Mouse (Mus musculus) G1E (cell line): ENCODE results near the gene Avil. TPM values are rescaled to one million over a fixed set of nuclear protein-coding genes. Genes with fewer than 3 reads are reported as not detected.

ENCODE experiments used
- ATAC-seq: 2 replicates; pipeline ENCODE4 v1.8.0; 2016; ENCODE audit warnings: mild to moderate bottlenecking; ENCODE audit not compliant: insufficient number of reproducible peaks, poor library complexity, low FRiP score, severe bottlenecking; ENCODE audit errors: extremely low read depth
- DNase-seq: peaks from one replicate; pipeline ENCODE4 v3.0.0; 2012; ENCODE audit warnings: low spot score
- H3K27me3 ChIP-seq: 2 replicates; pipeline ENCODE4 v1.6.1; 2012; ENCODE audit warnings: mild to moderate bottlenecking, low read length, inconsistent platforms; ENCODE audit not compliant: insufficient read depth
- H3K36me3 ChIP-seq: replicated peaks from 2 replicates; pipeline ENCODE3; 2012; ENCODE audit warnings: mild to moderate bottlenecking, inconsistent platforms
- H3K4me1 ChIP-seq: 2 replicates; pipeline ENCODE4 v1.6.1; 2012; ENCODE audit warnings: low read depth, low read length, inconsistent platforms, mixed read lengths; ENCODE audit not compliant: insufficient read depth
- H3K4me3 ChIP-seq: 2 replicates; pipeline ENCODE4 v1.5.1; 2012; ENCODE audit warnings: low read depth, mild to moderate bottlenecking, inconsistent platforms, low read length, moderate library complexity, mixed read lengths
- H3K9me3 ChIP-seq: replicated peaks from 2 replicates; pipeline ENCODE4 v1.6.1; 2012; ENCODE audit warnings: inconsistent platforms
- CTCF ChIP-seq: IDR thresholded peaks from 2 replicates; pipeline ENCODE4 v1.5.1; 2012; ENCODE audit warnings: low read depth, low read length, inconsistent platforms, mixed read lengths
- GATA1 ChIP-seq: IDR thresholded peaks from 2 replicates; pipeline ENCODE4 v1.6.1; 2012; ENCODE audit warnings: borderline replicate concordance, low read length, inconsistent platforms, mixed read lengths
- GATA2 ChIP-seq: IDR thresholded peaks from 2 replicates; pipeline ENCODE4 v1.6.1; 2012; ENCODE audit warnings: low read depth, low read length, inconsistent platforms, borderline replicate concordance
- POLR2AphosphoS5 ChIP-seq: IDR thresholded peaks from 2 replicates; pipeline ENCODE4 v1.6.1; 2012; ENCODE audit warnings: low read depth, low read length, inconsistent platforms; ENCODE audit not compliant: insufficient replicate concordance
- TAL1 ChIP-seq: conservative IDR thresholded peaks from 2 replicates; pipeline ENCODE4 v1.6.1; 2012; ENCODE audit warnings: low read depth, low read length, inconsistent platforms, mixed read lengths
- polyA plus RNA-seq: library from polyadenylated mRNA; stranded (reverse); fragments of >175 nt; gene quantifications from 2 replicates; pipeline ENCODE4 v1.2.3, GENCODE M21; 2012
- total RNA-seq, 2 experiments: library from RNA; stranded (forward) in 1 of 2; stranded (reverse) in 1 of 2; fragments of 200-1000 nt in 1 of 2; fragments of >200 nt in 1 of 2; fragmentation: Nextera tagmentation in 1 of 2; gene quantifications; 2 replicates each; pipeline ENCODE4 v1.2.3; 2014 to 2017

Avil gene
- total and polyA plus RNA-seq, 3 experiments = 0.05 TPM; not detected in 2

DNA sequence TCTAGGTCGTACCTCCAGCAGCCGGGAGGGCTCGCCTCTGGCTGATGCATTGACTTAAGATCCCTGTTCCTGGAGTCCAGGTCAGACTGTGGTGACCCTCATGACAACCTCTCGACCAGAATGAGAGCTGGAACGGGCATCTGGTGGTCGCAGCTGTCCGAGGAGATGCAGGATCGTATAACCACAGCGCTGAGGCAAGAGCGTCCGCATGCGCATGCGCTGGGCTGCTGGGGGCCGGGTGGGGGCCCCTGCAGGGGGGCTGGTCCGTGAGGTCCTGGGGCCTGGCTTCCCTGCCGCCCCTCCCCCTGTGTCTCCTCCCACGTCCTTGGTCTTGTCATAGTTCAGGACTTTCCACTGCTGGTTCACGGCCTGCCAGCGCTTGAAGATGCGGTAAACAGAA, 56.0 kb downstream of the Avil start:
- Histone ChIP-seq H3K27me3 (peaks cover 75% of the 10 kb centered on the region), H3K4me3 (no peak overlapping the region), H3K36me3 (peaks cover 6% of the 10 kb centered on the region), H3K9me3 (peaks cover 5% of the 10 kb centered on the region; the same call in 1 of the 2 replicates), H3K4me1 (peaks cover 26% of the 10 kb centered on the region)
- ATAC-seq (no peak), DNase-seq (no peak)
- TF ChIP-seq CTCF (no peak), GATA1 (no peak), TAL1 (no peak), POLR2AphosphoS5 (no peak), GATA2 (no peak)

DNA sequence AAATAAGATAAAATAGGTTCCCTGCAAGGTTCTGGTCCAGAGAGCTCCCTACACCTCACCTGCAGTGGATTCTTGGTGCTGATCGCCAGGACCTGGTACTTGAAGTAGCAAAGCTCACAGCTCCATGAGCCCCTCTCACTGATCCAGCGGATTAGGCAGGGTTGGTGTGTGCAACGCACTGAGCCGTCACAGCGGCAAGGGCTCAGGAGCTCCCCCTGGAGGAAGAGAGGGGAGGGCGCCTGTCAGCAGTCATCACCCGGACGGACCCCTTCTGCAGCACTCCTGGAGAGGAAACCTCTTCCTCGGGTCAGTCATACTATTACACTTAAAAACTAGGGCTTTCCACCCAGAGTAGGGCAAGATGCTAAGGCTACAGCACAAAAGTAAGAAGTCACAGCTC, 57.7 kb downstream of the Avil start:
- peaks cover 6% of the 10 kb centered on the region for H3K36me3 ChIP-seq
- peak; percentile 99 for TF ChIP-seq CTCF
- TF ChIP-seq GATA1 = no peak
- TF ChIP-seq TAL1 = no peak
- no peak for TF ChIP-seq GATA2
- peak; percentile 45; the same call in 1 of the 2 replicates for ATAC-seq
- peak; percentile 81 for DNase-seq
- peaks cover 69% of the 10 kb centered on the region for H3K27me3 ChIP-seq
- H3K4me3 ChIP-seq = no peak overlapping the region
- peaks cover 5% of the 10 kb centered on the region; the same call in 1 of the 2 replicates for H3K9me3 ChIP-seq
- H3K4me1 ChIP-seq = peaks cover 36% of the 10 kb centered on the region

DNA sequence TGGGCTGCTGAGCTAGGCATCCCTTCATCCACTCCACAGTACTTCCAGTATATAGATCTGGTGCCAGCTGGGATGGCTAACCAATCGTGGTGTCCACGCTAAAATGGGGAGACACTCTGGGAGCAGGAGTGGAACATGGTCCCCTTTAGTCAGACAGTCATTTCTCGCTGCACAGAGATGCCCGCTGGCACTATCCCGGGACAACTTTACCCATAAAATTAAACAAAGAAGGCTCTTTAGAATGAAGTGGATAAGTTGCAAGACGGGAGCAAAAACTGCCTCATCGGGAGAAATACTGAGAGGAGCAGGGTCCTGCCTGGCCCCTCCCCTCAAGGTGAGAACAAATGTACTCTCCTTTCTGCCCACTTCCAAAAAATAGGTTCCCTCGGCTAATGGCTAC, 58.2 kb downstream of the Avil start:
- ATAC-seq = no peak

DNA sequence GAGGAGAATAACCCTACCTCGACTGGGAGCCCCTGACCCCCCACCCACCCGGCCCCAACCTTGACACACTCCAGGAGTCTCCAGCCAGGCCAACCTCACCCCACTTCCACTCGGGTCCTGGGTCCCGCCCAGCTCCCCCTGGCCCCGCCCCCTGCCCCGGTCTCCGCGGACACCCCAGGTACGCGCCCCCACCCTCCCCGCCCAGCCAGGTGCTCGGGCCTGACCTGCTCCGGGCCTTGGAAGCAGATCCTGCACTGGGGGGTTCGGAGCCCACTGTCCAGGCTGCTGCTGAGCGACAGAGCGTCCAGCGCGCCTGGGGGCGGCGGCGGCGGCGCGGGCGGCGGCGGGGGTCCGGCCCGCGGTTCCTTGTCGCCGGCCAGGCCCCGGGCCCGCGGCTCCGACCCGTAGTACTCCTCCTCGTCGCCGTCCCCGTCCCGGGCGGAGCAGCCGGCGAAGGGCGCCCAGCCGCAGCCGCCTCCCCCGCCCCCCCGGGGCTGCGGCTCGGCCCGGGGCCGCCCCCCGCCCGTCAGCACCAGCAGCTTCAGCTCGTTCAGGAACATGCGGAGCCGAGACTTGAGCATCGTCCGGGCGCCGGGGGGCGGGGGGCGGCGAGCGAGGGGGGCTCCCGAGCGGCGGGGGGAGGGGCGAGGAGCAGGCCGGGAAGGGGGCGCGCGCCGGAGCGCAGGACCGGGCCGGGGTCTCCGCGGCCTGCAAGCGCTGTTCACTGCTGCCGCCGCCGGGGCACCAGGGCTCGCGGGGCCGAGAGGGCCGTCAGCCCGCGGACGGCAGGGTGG, 58.9 kb downstream of the Avil start:
- Histone ChIP-seq H3K36me3 (peaks cover 8% of the 10 kb centered on the region), H3K4me3 (peak overlapping the region; percentile 73), H3K27me3 (peaks cover 61% of the 10 kb centered on the region), H3K9me3 (peaks cover 8% of the 10 kb centered on the region; the same call in 1 of the 2 replicates), H3K4me1 (peaks cover 37% of the 10 kb centered on the region)
- DNase-seq = peak; percentile 47
- TF ChIP-seq GATA2 = no peak
- TF ChIP-seq GATA1 = no peak
- no peak for TF ChIP-seq POLR2AphosphoS5
- TF ChIP-seq TAL1 = no peak
- TF ChIP-seq CTCF = no peak
- no peak for ATAC-seq

More for the DNA sequence above, 58.2 kb downstream of the Avil start:
- Histone ChIP-seq H3K27me3 (peaks cover 64% of the 10 kb centered on the region), H3K4me1 (peaks cover 36% of the 10 kb centered on the region), H3K36me3 (peaks cover 6% of the 10 kb centered on the region), H3K4me3 (no peak overlapping the region; the same call in 1 of the 2 replicates), H3K9me3 (peaks cover 5% of the 10 kb centered on the region; the same call in 1 of the 2 replicates)
- no peak for TF ChIP-seq GATA1
- DNase-seq = no peak

DNA sequence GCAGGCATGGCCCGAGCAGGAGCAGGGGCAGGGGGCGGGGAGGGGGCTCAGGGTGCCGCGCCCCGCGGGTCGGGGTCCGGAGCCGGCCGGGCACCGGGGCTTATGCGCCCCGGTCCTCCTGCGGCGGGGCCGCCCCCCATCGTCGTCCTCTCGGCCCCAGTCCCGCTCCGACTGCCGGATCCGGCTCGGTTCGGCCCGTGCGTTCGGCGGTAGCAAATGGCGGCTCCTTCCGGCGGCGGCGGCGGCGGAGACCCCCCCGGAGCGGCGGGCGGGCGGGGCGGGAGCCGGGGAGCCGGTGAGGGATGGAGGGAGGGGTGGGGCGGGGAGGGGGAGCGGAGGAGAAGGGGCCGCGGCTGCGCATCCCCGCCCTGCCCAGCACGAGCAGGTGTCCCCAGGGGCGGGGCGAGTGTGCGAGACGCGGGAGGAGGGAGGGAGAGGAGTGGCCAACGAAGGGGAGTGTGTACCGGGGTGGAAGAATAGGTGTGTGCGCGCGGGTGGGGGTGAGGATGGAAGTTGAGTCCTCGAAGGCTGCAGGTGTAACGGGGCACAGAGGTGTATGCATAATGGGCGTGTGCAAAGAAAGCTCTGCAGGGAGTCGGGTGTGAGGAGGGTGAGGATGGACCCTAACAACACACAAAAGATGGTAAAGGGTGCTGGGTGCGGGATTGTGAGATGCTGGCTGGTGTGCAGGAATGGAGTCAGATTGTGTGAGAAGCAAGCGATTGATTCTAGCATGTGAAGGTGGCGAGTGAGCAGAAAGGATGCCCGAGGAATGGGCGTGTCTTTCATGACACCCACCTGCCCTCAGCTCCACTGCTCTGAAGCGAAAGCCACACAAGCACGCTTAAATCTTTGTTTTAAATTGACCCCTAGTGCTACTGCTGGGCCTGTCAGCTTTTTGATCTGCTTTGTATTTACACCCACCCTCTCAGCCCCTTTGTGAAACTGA, 59.7 kb downstream of the Avil start, which contains the start of gene March9:
March9 (minus strand) TSS at position 217 of the 949 bp plus-strand sequence.
- peaks cover 8% of the 10 kb centered on the region; the same call in 1 of the 2 replicates for H3K9me3 ChIP-seq
- peak; percentile 42 for DNase-seq
- ATAC-seq = no peak
- TF ChIP-seq TAL1 (no peak), CTCF (no peak), GATA1 (no peak), GATA2 (no peak), POLR2AphosphoS5 (no peak)
- H3K4me3 ChIP-seq = peak within 1 kb of the TSS; percentile 73
- H3K4me1 ChIP-seq = peaks cover 46% of the 10 kb centered on the region
- peaks cover 17% of the 10 kb centered on the region for H3K36me3 ChIP-seq
- H3K27me3 ChIP-seq = peaks cover 56% of the 10 kb centered on the region

DNA sequence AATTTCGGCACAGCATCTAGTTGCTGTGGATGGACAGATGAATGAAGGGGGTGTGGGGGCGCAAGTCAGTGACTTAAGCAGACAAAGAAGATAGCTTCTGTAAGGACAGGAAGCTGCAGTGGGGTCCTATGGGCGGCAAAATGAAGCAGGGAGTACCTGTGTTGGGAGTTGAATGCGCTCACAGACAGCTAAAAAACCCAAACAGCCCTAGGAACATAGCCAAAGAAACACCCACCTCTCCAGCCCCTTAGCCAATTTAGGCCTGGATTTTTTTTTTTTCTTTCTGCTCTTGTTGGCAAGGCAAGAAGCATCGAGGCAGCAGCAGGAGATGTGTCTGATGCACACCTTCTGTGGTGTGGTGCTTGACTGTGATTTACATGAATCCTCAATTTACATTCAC, 60.6 kb downstream of the Avil start:
- Histone ChIP-seq H3K4me3 (no peak overlapping the region), H3K27me3 (peaks cover 51% of the 10 kb centered on the region), H3K4me1 (peaks cover 52% of the 10 kb centered on the region), H3K9me3 (peaks cover 8% of the 10 kb centered on the region; the same call in 1 of the 2 replicates), H3K36me3 (peaks cover 25% of the 10 kb centered on the region)
- DNase-seq (no peak), ATAC-seq (no peak)
- TF ChIP-seq CTCF (no peak), TAL1 (no peak)
